Mouse (Mus musculus) CH12F3 (cell line): ENCODE measurements around the gene Dctn2.
"Not testable (repeated sequence)": the region's sequence is repeated elsewhere in the genome, so short reads cannot be mapped to it uniquely, and the experiment has no call there.

ENCODE experiments used
- in situ Hi-C: fragments of 300-500 bp; cut with MboI; formaldehyde crosslinking; loops from 2 replicates; pipeline ENCODE4 v1.14.3; 2020; ENCODE audit warnings: low sequenced_read_pairs

Dctn2 gene

GRCm38 (mm10) chr10:127287936-127288293, 21.7 kb downstream of the Dctn2 start:
- in situ Hi-C loops, result no loop called here

- in situ Hi-C loops, result no loop called here
Observed at GRCm38 (mm10) chr10:127288328-127288799, 22.2 kb downstream of the Dctn2 start.

- in situ Hi-C loops, result no loop called here
Observed at GRCm38 (mm10) chr10:127288800-127289572, 22.8 kb downstream of the Dctn2 start, which contains the start of gene Mbd6. Gene Mbd6 (minus strand): TSS chr10:127289018.

- in situ Hi-C loops, result no loop called here
Observed at GRCm38 (mm10) chr10:127289573-127290191, 23.5 kb downstream of the Dctn2 start.

GRCm38 (mm10) chr10:127290307-127290929, 24.2 kb downstream of the Dctn2 start:
- in situ Hi-C loops, result no loop called here

- in situ Hi-C loops, result no loop called here
Observed at GRCm38 (mm10) chr10:127290930-127291880, 25.0 kb downstream of the Dctn2 start.

- in situ Hi-C loops, result no loop called here
Observed at GRCm38 (mm10) chr10:127291881-127292638, 25.9 kb downstream of the Dctn2 start.

GRCm38 (mm10) chr10:127292987-127293538, 26.9 kb downstream of the Dctn2 start:
- in situ Hi-C loops, result no loop called here

GRCm38 (mm10) chr10:127293590-127294113, 27.5 kb downstream of the Dctn2 start:
- in situ Hi-C loops, result no loop called here

- in situ Hi-C loops, result no loop called here
Observed at GRCm38 (mm10) chr10:127294895-127295510, 28.8 kb downstream of the Dctn2 start.

- in situ Hi-C loops, result no loop called here
Observed at GRCm38 (mm10) chr10:127295986-127296794, 30.0 kb downstream of the Dctn2 start.

- in situ Hi-C loops, result no loop called here
Observed at GRCm38 (mm10) chr10:127297015-127297871, 31.1 kb downstream of the Dctn2 start.

GRCm38 (mm10) chr10:127300361-127300760, 34.2 kb downstream of the Dctn2 start:
- in situ Hi-C loops, result no loop called here

GRCm38 (mm10) chr10:127303136-127303535, 37.0 kb downstream of the Dctn2 start:
- in situ Hi-C loops, result no loop called here

GRCm38 (mm10) chr10:127309167-127309566, 43.0 kb downstream of the Dctn2 start:
- in situ Hi-C loops, result not testable (repeated sequence)

GRCm38 (mm10) chr10:127310523-127311475, 44.6 kb downstream of the Dctn2 start:
- in situ Hi-C loops, result no loop called here
